Mouse (Mus musculus) heart, embryonic 13.5 days (tissue): ENCODE measurements around the gene Psph. TPM values are rescaled to one million over a fixed set of nuclear protein-coding genes. Genes with fewer than 3 reads are reported as not detected.

ENCODE experiments used
- ATAC-seq: fragments of 200-750 bp; cut with Nextera tagmentation; 2 replicates; pipeline ENCODE4 v1.8.0; 2017; ENCODE audit warnings: moderate TSS enrichment; ENCODE audit not compliant: insufficient number of reproducible peaks, low FRiP score, low TSS enrichment; ENCODE audit errors: extremely low read depth
- H3K27ac ChIP-seq: fragments of 300-500 bp; sonication (generic); replicated peaks from 2 replicates; pipeline ENCODE4 v1.5.1; 2015; ENCODE audit warnings: moderate library complexity, mild to moderate bottlenecking, inconsistent platforms
- H3K27me3 ChIP-seq: fragments of 300-500 bp; sonication (generic); replicated peaks from 2 replicates; pipeline ENCODE4 v1.6.1; 2015; ENCODE audit warnings: mild to moderate bottlenecking, inconsistent platforms
- H3K36me3 ChIP-seq: fragments of 300-500 bp; sonication (generic); 2 replicates; pipeline ENCODE4 v1.6.1; 2015; ENCODE audit warnings: mild to moderate bottlenecking, inconsistent platforms
- H3K4me1 ChIP-seq: fragments of 300-500 bp; sonication (generic); 2 replicates; pipeline ENCODE4 v1.6.1; 2015; ENCODE audit warnings: inconsistent platforms
- H3K4me2 ChIP-seq: fragments of 300-500 bp; sonication (generic); 2 replicates; pipeline ENCODE4 v1.6.1; 2015; ENCODE audit warnings: inconsistent platforms, mild to moderate bottlenecking, moderate library complexity
- H3K4me3 ChIP-seq: fragments of 300-500 bp; sonication (generic); 2 replicates; pipeline ENCODE4 v1.5.1; 2015; ENCODE audit warnings: moderate library complexity, mild to moderate bottlenecking, inconsistent platforms
- H3K9ac ChIP-seq: fragments of 300-500 bp; sonication (generic); 2 replicates; pipeline ENCODE4 v1.6.1; 2015; ENCODE audit warnings: inconsistent platforms, mild to moderate bottlenecking, moderate library complexity
- H3K9me3 ChIP-seq: fragments of 300-500 bp; sonication (generic); 2 replicates; pipeline ENCODE4 v1.6.1; 2016; ENCODE audit warnings: inconsistent platforms
- WGBS: fragments of 180-500 bp; shearing (Covaris S2); methylation state at CpG from one replicate; pipeline ENCODE4 v1.1.7; 2015; ENCODE audit warnings: mixed read lengths; 5-methylcytosine and 5-hydroxymethylcytosine counted together
- polyA plus RNA-seq: library from polyadenylated mRNA; unstranded; fragments of >200 nt; fragmentation: Nextera tagmentation; extraction: Ambion mirVana; gene quantifications from 2 replicates; pipeline ENCODE4 v1.2.1, GENCODE M21; 2015

Psph gene
- polyA plus RNA-seq, 1 experiment from 2014 or later, result 24.6 TPM

- peak; percentile 59; the same call in 1 of the 2 replicates for ATAC-seq
- H3K4me1 ChIP-seq, result peaks cover 60% of the 10 kb centered on the region
- peak overlapping the region; percentile 56 for H3K4me2 ChIP-seq
- peaks cover 7% of the 10 kb centered on the region for H3K36me3 ChIP-seq
- no peaks in the 10 kb centered on the region for H3K27me3 ChIP-seq
- 9% methylated on average over 11 of the region's 11 CpGs for WGBS
- no peaks in the 10 kb centered on the region for H3K9me3 ChIP-seq
- H3K27ac ChIP-seq, result peak overlapping the region; percentile 92
- peak overlapping the region; percentile 23 for H3K4me3 ChIP-seq
- peak overlapping the region; percentile 72 for H3K9ac ChIP-seq
Observed at GRCm38 (mm10) chr5:129729286-129729685, 58.0 kb downstream of the Psph start.

GRCm38 (mm10) chr5:129726784-129727183 lies 60.5 kb downstream of the Psph start:
- Histone ChIP-seq H3K4me2 (peak overlapping the region; percentile 71), H3K9ac (peak overlapping the region; percentile 97), H3K27ac (peak overlapping the region; percentile 100; the same call in 1 of the 2 replicates), H3K27me3 (no peaks in the 10 kb centered on the region), H3K4me1 (peaks cover 65% of the 10 kb centered on the region), H3K36me3 (no peaks in the 10 kb centered on the region), H3K4me3 (peak overlapping the region; percentile 86), H3K9me3 (no peaks in the 10 kb centered on the region)
- no peak for ATAC-seq
- 80% methylated on average over 3 of the region's 3 CpGs for WGBS

- Histone ChIP-seq H3K27me3 (no peaks in the 10 kb centered on the region), H3K4me3 (peak overlapping the region; percentile 86), H3K36me3 (no peaks in the 10 kb centered on the region), H3K9me3 (no peaks in the 10 kb centered on the region), H3K4me1 (peaks cover 59% of the 10 kb centered on the region), H3K4me2 (peak overlapping the region; percentile 71), H3K27ac (peak overlapping the region; percentile 100), H3K9ac (peak overlapping the region; percentile 97)
- WGBS, result 19% methylated on average over 7 of the region's 7 CpGs
- no peak for ATAC-seq
Observed at GRCm38 (mm10) chr5:129725774-129726392, 61.4 kb downstream of the Psph start.

- WGBS, result under 1% methylated on average over 90 of the region's 93 CpGs
- ATAC-seq, result peak; percentile 82
- H3K27me3 ChIP-seq, result no peaks in the 10 kb centered on the region
Observed at GRCm38 (mm10) chr5:129724834-129725773, 62.1 kb downstream of the Psph start, which contains the start of gene Nipsnap2. Gene Nipsnap2, plus strand, starts transcription at chr5:129725063.

GRCm38 (mm10) chr5:129724268-129724667 lies 63.0 kb downstream of the Psph start:
- H3K9me3 ChIP-seq, result no peaks in the 10 kb centered on the region
- 41% methylated on average over 4 of the region's 4 CpGs for WGBS
- H3K4me2 ChIP-seq, result peak overlapping the region; percentile 71
- peaks cover 43% of the 10 kb centered on the region for H3K4me1 ChIP-seq
- peak overlapping the region; percentile 97 for H3K9ac ChIP-seq
- ATAC-seq, result no peak
- H3K4me3 ChIP-seq, result peak overlapping the region; percentile 86
- H3K27me3 ChIP-seq, result no peaks in the 10 kb centered on the region
- peaks cover 10% of the 10 kb centered on the region for H3K36me3 ChIP-seq
- H3K27ac ChIP-seq, result peak overlapping the region; percentile 100

More at GRCm38 (mm10) chr5:129724834-129725773, 62.1 kb downstream of the Psph start, which contains the start of gene Nipsnap2:
- Histone ChIP-seq H3K4me2 (peak within 1 kb of the TSS; percentile 71), H3K4me1 (peaks cover 51% of the 10 kb centered on the region), H3K27ac (peak within 1 kb of the TSS; percentile 100), H3K36me3 (peaks cover 2% of the 10 kb centered on the region), H3K9ac (peak within 1 kb of the TSS; percentile 97), H3K4me3 (peak within 1 kb of the TSS; percentile 86), H3K9me3 (no peaks in the 10 kb centered on the region)

- peaks cover 15% of the 10 kb centered on the region for H3K4me1 ChIP-seq
- no peak overlapping the region for H3K27ac ChIP-seq
- H3K4me3 ChIP-seq, result no peak overlapping the region
- H3K27me3 ChIP-seq, result no peaks in the 10 kb centered on the region
- 86% methylated on average over 3 of the region's 3 CpGs for WGBS
- no peak overlapping the region for H3K9ac ChIP-seq
- H3K9me3 ChIP-seq, result no peaks in the 10 kb centered on the region
- peaks cover 39% of the 10 kb centered on the region for H3K36me3 ChIP-seq
- H3K4me2 ChIP-seq, result no peak overlapping the region
- ATAC-seq, result no peak
Observed at GRCm38 (mm10) chr5:129720176-129720575, 67.1 kb downstream of the Psph start.

- Histone ChIP-seq H3K9ac (no peak overlapping the region), H3K4me2 (no peak overlapping the region), H3K36me3 (peaks cover 39% of the 10 kb centered on the region), H3K9me3 (no peaks in the 10 kb centered on the region), H3K4me1 (peaks cover 8% of the 10 kb centered on the region), H3K27me3 (peaks cover 4% of the 10 kb centered on the region; the same call in 1 of the 2 replicates), H3K4me3 (no peak overlapping the region), H3K27ac (no peak overlapping the region)
- ATAC-seq, result no peak
- WGBS, result 80% methylated on average over 9 of the region's 9 CpGs
Observed at GRCm38 (mm10) chr5:129717016-129717415, 70.2 kb downstream of the Psph start.

Other genes with a start within 250 kb of the Psph start
- 0.80 and 0.87 TPM in 2 replicates for gene Mmp17, start 203.3 kb downstream of the Psph start, polyA plus RNA-seq
- gene Zfp11, start 117.3 kb downstream of the Psph start, polyA plus RNA-seq, result 4.2 and 4.3 TPM in 2 replicates
- not detected in 2 replicates for gene Sept14, start 78.9 kb downstream of the Psph start, polyA plus RNA-seq
- 151 and 163 TPM in 2 replicates for gene Mrps17, start 72.0 kb downstream of the Psph start, polyA plus RNA-seq
- 269 and 291 TPM in 2 replicates for gene Nipsnap2, start 62.4 kb downstream of the Psph start, polyA plus RNA-seq
- 26.8 and 28.7 TPM in 2 replicates for gene Sumf2, start 59.5 kb upstream of the Psph start, polyA plus RNA-seq
- 837 and 1,007 TPM in 2 replicates for gene Chchd2, start 100.0 kb upstream of the Psph start, polyA plus RNA-seq
- 3.3 and 3.9 TPM in 2 replicates for gene Zbed5, start 108.3 kb upstream of the Psph start, polyA plus RNA-seq
- 0.76 and 1.4 TPM in 2 replicates for gene Phkg1, start 111.1 kb upstream of the Psph start, polyA plus RNA-seq
- 1.6 and 1.7 TPM in 2 replicates for gene Nupr1l, start 121.1 kb upstream of the Psph start, polyA plus RNA-seq
- 13.7 and 14.3 TPM in 2 replicates for gene Vkorc1l1, start 154.5 kb upstream of the Psph start, polyA plus RNA-seq
- 46.6 and 46.9 TPM in 2 replicates for gene Gusb, start 215.6 kb upstream of the Psph start, polyA plus RNA-seq
- 18.4 and 18.7 TPM in 2 replicates for gene Asl, start 241.8 kb upstream of the Psph start, polyA plus RNA-seq
- gene Crcp, start 241.8 kb upstream of the Psph start, polyA plus RNA-seq, result 23.8 and 27.0 TPM in 2 replicates